Mouse (Mus musculus) fibroblast of lung, adult 2 months (primary cell): Measurements from ENCODE around the gene Pnldc1.
"Not testable (repeated sequence)": the region's sequence is repeated elsewhere in the genome, so short reads cannot be mapped to it uniquely, and the experiment has no call there.

Source experiments
- DNase-seq: peaks from one replicate; pipeline ENCODE4 v3.0.0-alpha.2; 2011; ENCODE audit warnings: low read depth

The Pnldc1 gene

DNA sequence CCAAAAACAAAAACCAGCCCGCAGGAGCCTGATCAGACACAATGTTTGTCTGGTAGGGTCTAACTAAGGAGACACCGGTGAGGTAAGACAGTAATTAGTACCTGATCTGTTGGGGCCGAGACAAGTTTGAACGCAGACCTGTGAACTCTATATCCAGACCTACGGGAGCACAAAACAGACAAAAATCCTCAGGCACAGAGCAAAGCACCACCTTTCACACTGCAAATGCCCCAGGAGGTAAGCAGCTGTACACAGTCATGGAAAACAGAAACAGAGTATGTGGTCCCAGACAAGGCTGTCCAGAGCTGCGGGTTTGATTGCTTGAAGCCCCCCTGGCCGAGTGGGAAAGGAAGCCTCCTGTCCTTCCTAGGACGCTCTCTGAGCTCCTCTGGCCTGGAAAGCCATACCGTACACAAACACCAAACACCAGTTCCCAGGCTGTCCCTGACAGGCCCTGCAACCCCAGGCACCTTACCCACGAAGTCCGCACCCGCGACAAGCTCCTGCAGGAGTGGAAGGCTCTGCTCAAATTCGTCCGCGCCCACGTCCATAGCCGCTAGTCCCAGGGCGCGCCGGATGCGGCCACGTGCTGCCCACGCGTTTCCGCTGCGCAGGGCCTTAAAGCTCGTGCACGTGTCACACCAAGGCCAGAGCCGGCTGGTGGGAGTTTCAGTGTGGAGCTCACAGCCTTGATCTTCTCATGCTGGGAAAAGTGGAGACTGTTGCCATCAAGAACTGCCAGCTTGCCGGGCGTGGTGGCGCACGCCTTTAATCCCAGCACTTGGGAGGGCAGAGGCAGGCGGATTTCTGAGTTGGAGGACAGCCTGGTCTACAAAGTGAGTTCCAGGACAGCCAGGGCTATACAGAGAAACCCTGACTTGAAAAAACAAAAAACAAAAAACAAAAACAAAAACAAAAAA is at the start of gene Pnldc1:
TSS of gene Pnldc1 (minus strand) at position 870 of the 920 bp plus-strand sequence.
- no peak for DNase-seq

DNA sequence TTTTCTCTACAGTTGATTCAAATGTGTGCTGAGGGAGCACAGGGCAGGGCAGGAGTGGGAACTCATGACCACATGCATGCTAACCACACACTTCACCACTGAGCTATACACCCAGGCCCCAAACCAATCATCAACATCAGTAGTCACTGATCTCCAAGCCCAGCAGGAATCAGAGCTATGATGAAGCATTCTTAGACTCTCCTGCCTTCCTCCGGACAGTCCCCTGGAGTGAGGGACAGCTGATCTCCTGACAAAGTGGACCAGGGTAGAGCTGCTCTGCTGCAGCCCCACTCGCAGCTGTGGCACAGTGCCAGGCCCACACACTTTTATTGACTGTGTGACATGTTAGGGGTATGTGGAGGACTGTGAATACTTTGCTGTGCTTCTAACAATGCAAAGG is 49.3 kb upstream of the Pnldc1 start:
- not testable (repeated sequence) for DNase-seq

DNA sequence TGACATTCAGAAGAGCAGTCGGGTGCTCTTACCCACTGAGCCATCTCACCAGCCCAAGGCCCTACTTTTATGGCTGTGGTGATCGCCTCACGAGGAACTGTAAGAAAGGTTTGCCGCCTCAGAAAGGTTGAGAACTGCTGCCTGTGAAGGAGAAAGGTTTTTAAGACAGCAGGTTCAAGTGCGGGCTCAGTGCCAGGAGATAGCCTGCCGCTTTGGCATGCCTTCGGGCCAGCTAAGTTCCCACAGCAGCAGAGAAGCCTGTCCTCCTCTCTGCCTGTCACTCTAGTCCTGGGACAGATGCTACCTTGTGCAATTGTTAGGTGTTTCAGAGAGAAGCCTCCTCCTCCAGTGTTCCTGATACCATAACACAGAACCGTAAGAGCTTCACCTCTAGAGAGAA is 46.6 kb upstream of the Pnldc1 start:
- no peak for DNase-seq

DNA sequence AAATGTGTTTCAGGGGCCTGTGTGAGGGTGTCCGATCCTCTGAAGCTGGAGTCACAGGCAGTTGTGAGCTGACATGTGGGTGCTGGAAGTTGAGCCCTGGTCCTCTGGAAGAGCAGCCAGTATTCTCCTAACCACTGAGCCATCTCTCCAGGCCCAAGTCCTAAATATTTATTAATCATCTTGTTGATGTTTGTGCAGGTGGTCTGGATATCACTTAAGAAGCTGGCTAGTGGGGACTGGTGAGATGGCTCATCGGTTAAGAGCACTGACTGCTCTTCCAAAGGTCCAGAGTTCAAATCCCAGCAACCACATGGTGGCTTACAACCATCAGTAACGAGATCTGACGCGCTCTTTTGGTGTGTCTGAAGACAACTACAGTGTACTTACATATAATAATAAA is 39.6 kb upstream of the Pnldc1 start:
- no peak for DNase-seq

DNA sequence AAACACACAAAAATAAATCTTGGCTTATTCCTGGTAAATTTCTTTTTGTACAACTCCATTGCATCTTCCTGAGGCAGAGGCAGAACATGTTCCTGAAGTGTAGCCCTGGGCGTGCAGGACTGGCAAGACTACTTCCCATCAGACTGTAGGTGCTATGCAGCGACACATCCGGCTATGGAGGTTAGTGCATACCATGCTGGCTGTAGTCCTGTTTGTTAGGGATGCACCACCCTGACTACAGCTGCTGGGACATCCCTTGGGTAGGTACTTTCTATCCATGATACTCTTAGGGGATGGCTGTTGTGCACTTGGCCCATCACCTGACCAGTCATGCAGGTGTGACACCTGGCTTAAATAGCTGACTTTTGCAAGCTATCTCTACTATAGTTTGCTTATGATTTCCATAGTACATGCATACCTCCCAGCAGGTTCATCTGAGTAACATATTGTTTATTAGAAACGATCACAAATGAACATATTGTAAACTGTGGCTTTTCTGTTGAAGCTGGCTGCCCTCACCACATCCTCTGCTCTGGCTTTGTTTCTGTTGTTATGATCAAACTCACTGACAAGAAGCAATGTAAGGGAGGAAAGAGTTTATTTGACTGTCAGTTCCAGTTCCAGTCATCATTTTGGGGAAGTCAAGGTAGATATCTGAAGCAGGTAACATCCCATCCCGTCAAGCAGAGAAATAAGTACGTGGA is 32.6 kb upstream of the Pnldc1 start:
- DNase-seq, result no peak

DNA sequence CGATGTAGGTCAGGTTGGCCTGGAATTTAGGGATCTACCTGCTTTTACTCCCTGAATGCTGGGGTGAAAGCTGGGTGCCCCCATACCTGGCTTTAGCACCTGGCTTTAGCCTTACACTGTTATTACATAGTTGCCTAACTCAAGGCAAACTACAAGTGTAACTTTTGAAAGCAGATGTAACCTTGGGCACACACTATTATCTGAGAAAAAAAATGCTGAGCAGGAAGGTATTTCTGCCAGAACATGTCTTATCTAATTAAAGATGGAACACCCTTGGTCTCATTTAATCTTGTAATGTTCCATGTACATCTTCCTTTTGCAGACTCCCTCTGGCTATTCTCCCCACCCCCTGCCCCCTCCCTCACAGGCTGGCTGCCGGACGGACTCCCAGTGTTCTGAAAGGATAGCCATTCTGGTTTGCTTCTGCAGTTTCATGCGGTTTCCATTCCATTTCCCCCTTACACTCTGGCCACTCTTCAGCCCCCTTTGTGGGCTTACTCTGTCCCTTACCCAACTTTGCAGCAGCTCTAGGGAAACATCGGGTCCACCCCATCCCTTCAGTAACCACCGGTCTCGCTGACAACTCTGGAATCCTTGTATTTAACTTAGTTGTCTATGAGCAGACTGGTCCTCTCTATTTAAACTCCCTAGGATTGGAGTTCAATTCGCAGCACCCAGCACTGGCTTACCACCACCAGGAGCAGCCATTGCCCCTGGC is 31.7 kb upstream of the Pnldc1 start:
- DNase-seq, result no peak

DNA sequence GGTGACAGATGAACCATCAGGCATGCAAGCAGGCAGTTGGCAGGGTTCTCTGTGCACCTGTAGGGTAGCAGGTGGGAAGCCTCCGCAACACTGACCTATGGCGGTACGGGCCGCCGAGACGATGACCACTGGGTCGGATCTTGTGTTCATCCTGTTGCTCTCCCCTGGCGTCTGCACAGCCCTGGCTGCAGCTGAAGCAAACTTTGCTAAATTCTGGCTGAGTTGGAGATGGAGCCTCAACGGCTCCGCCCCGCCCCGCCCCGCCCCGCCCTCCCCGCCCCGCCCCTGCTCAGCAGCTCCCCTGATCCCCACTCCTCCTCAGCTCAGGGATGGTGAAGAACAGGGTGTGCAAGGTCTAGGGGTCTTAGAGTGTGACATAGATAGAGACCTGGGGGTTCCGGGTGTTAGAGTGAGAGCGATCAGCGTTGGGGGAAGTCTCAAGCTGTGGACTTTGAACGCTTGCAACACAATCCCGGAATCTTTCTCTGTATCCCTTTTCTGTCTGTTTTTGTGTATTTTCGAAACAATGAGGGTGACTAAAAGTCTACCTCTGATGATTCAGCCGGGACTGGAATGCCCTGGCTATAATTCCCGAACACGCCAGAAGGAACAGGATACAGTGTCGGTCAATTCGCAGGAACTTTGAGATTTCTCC is 30.2 kb upstream of the Pnldc1 start, which contains the start of gene Acat3:
TSS of gene Acat3 (minus strand) at position 450 of the 655 bp plus-strand sequence.
- peak; percentile 57 for DNase-seq

DNA sequence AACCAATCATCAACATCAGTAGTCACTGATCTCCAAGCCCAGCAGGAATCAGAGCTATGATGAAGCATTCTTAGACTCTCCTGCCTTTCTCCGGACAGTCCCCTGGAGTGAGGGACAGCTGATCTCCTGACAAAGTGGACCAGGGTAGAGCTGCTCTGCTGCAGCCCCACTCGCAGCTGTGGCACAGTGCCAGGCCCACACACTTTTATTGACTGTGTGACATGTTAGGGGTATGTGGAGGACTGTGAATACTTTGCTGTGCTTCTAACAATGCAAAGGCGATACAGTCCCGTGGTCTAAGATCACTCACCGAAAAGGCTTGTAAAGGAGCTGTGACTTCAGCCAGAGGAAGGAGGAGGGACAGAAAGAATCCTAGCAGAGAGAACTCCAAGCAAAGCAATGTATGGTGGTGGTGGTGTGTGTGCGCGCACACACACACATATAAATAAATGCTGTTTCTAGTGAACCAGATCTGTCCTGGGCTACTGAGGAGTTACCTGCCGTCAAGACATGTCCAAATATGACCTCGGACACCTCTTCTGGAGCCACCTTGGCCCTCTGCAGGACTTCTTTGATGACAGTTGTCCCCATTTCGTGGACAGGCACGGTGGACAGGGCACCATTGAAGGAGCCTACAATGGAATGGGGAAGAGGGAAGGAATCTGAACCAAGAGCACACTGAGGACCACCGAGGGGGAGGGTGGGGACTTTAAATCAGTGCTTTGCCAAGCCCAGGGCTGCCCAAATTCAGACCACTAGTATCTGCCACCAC is 29.5 kb upstream of the Pnldc1 start:
- not testable (repeated sequence) for DNase-seq

DNA sequence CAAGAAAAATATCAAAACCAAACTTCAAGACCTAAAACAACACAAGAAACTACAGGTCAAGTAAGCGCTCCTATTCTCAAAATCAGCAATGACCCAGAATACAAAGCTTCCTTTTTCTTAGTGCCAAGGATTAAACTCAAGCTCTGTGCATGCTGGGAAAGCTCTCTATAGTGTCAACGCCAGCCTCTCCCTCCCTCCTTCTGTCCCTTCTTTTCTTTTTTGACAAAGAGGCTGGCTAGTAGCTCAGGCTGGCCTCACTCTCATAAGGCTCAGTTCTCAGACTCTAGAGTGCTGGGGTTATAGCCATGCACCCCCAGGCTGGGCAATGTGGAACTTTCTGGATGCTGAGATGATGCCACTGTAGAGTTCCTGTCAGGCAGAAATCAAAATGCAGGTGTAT is 28.0 kb upstream of the Pnldc1 start:
- DNase-seq, result no peak

DNA sequence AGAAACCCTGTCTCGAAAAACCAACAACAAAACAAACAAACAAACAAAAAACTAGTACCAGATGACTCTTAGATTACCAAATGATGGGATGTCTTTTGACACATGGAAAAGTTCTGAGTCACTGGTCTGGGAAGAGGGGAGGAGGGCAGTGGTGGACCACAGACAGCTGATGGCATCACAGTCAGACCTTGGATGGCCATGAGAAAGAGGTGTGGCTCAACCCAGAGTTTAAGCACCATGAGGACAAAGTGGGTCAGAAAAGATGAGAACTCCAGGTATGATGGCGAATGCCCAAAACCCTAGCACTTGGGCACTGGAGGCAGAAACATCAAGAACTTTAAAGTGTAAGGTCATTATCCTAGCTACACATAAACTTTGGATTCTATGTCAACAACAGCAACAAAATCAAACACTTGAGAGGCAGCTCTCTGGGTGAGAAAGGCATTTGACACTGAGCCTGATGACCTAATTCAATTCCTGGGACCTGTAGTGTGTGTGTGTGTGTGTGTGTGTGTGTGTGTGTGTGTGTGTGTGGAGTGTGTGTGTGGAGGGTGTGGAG is 27.5 kb upstream of the Pnldc1 start:
- DNase-seq, result no peak

DNA sequence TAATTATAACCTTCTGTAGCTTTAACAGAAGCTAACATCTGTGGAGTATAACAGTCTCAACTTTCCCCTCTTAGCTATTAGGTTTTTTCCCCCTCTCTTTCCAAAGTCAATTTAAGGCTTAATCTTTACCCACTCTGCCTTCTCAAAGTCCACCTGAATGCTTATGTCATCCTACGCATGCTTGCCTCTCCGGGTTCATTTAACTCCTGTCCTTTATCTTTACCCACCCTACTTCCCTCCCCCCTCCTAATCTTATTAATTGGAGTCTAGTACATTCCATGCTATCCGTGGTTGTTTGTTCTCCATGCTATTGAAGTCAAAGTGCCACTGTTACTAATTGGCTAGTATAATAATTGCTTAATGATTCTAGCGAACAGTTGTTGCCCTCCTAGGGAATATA is 25.7 kb upstream of the Pnldc1 start:
- no peak for DNase-seq

DNA sequence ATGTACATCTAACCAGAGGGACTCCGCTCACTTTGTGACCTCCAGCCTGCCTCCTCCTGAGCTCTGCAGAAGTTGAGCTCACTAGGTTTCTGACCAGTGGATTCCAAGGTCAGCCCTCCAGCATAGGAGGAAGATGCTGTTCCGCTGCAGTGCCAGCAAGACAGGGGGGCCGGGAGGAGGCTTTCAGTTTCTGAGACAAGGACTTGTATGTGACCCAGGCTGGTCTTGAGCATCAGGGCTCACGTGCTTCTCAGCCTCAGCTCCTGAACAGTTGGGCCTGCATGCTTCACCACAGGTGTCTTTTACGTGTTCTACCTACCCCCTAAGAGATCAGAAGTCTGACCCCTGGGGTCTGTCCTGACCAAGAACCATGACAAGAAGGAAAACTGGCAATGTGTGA is 21.5 kb upstream of the Pnldc1 start:
- DNase-seq, result not testable (repeated sequence)

DNA sequence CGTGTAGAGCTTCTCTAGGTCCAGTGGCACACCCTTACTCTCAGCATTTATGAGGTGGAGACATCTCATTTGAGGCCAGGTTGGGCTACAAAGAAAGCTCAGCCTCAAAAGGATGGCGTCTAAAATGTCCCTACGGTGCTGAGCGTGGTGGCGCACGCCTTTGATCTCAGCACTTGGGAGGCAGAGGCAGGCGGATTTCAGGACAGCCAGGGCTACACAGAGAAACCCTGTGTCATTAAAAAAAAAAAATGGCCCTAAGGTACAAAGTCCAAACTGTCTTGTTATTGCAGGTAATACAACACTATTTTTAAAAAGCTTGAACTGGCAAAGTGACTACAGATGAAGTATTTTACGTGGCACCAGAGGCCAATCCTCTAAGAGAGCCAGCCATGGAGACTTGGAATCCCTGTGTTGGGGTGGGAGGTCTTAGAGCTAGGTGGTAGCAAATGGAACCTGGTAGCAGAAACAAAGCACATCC is 15.7 kb upstream of the Pnldc1 start:
- no peak for DNase-seq

DNA sequence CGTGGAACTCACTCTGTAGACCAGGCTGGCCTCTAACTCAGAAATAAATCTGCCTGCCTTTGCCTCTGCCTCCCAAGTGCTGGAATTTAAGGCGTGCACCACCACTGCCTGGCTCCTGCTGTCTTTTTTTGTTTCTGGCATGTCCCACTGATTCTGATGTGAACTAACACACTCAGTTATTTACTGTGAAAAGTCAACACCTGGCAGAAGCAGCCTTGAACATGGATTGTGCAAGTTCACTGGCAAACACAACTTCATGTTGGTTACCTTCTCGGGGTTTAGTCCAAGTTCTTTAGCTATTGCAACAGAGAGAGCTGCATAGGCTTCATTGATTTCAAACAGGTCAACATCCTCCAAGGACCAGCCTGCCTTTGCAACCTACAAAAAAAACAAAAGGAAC is 15.0 kb upstream of the Pnldc1 start:
- peak; percentile 72 for DNase-seq

DNA sequence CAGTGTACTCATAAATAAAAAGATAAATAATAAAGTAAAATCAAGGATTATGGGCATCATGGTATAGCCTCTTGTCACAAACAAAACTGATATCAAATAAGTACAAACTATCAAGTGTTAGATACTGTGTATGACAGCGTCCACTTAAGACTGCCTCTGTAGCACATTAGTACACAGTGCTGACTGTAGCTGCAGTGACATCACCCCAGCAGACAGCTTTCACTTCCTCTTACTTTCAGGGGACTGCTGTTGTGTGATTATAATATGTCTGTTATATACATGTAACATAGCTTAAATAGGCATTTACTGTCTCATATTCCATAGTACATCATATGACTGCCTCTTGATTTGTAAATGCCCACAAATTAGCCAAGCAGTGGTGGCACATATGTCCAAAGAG is 11.0 kb upstream of the Pnldc1 start:
- DNase-seq, result no peak

DNA sequence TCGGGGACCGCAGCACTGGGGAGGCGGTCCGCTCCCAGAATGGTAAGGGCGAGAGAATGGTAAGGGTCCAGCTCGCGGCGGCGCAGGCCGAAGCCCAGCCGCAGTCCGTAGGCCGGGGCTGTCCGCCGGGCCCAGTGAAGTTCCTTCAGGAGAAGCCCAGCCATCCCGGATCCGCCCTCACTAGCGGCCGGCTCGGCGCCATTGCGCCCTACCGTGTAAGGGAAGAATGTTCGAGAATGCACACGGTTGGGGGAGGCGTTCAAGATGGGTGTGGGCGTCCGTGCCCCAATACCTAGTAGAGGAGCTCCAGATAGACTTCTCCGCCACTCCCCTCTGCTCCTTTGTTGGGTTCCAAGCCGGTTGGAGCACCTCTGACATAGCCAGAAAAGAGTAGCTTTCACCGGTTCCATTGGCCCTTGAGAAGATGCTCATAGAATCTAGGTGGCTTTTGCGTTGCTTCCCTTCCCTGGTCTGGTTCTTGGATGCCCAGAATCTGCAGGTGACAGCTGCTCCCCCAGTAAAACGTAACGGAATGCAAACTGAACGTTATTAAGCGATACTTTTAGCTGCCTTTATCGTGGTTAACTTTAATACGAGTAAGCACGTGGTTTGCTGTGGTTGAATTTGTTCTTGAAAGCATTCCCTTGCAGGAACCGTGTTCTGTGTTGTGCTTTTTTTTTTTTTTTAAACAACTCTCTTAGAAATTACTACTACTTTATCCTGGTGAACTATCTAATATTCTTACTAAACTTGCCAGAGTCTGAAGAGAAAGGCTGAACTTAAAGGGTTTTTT is 6.8 kb upstream of the Pnldc1 start:
- DNase-seq, result no peak

DNA sequence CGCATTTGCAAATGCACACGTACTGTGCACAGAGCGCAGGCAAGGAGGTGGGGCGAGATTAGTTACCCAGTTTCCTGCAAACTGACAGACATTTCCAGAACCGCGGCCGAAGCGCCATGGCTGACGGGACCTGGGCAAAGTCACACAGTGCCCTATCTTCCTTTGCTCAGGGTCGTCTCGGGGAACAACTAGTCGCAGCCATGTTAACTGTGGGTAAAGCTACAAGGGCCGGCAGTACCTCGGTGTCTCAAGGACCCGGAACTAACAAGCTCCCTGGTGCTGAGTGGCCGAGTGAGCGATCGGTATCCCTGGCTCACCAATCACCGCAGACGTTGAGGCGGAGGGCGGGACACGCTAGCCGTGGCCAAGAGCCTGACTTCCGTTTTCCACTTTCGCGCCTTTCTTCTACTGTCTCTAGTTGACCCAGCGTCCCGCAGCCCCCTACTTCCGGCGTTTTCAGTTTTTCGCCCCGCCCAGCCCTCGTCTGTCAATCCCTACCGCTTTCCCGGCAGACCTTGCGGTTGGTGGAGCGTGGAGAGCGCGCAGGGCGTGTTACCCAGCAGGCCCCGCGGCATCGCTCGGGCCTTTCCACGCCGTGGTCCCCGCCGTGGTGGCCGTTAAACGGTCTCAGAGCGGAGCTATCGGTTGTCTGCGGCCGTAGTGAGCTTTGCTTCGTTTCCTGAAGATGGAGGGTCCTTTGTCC is 6.0 kb upstream of the Pnldc1 start, which contains the start of gene Mrpl18:
TSS of gene Mrpl18 (minus strand) at position 465 of the 703 bp plus-strand sequence.
- peak; percentile 99 for DNase-seq

DNA sequence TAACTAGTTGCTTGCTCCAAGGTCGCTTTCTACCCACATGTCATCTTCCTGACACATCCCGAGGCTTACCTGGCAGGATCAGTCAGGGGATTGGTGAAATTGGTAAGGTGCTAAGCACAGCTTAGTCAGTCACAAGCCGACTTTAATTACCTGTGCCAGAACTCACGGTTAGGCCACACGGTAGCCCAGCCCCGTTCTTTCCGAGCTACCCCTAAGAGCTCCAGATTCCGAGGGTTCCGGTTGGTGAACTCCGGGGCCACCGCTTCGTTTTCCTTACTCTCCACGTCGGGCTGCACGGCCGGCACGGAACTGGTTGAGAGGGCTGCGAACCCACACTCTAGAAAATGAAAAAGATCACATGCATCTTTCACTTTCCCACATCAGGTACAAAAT is 5.5 kb upstream of the Pnldc1 start, which contains the start of gene Tcp1:
TSS of gene Tcp1 (plus strand) at position 214 of the 393 bp plus-strand sequence.
- no peak for DNase-seq

DNA sequence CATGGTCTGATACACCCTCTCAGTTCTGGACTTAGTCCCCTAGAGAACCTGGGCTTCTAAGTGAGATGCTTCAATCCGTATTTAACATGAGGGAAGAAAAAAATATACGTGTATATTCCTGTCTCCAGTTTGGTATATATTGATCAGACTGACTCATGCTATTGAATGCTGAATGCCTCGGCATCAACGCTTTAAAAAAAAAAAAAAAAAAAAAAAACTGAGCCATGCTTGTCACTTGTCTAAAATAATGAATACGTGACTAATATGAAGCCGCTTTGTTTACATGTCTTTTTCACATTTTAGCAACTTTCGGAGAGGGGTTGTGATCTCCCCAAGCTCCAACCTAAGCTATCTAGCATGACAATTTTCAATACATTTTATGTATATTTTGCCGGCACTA is 361 bp upstream of the Pnldc1 start:
- no peak for DNase-seq
